Mouse (Mus musculus) neural tube, embryonic 10.5 days (tissue): ENCODE data around the gene Ugt1a1.

Source experiments
- DNase-seq: peaks from one replicate; pipeline ENCODE4 v3.0.0-alpha.2; 2017; ENCODE audit warnings: low spot score; ENCODE audit errors: extremely low spot score

Ugt1a1 gene

DNA sequence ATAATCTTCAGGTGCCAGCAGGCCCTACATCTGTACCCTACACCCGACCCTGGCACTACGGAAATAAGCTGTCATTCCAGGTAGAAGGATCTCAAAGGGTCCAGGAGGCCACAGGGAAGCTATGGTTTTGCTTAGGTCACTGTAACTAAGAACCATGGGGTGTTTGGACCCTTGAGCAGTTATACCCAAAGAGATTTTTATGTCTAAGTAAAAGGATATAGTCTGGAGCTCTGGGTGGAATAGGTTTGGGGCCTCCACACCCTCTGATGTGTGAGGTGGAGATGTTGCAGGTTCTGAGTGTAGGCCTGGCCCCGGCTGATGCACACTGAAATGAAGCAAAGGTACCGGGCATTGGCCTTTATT, 22.5 kb downstream of the Ugt1a1 start:
- no peak for DNase-seq

DNA sequence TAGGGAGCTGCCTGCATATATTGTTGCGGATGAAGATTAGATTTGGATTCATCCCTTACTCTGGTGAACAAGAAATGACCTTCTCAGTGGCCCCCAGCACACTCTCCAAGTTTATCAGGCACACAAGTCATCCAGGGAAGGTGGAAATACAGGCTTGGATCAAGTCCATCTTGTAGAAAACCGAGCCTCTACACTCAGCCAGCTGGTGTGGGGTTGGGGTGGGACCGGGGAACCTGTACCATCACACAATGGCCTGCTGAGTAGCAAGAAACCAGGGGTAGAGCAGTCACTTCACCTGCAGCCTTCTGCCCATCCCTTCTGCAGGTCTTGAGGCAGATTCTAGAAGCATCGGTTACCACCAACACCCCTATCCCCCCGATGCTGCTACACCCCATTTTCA, 22.9 kb downstream of the Ugt1a1 start:
- DNase-seq = no peak

DNA sequence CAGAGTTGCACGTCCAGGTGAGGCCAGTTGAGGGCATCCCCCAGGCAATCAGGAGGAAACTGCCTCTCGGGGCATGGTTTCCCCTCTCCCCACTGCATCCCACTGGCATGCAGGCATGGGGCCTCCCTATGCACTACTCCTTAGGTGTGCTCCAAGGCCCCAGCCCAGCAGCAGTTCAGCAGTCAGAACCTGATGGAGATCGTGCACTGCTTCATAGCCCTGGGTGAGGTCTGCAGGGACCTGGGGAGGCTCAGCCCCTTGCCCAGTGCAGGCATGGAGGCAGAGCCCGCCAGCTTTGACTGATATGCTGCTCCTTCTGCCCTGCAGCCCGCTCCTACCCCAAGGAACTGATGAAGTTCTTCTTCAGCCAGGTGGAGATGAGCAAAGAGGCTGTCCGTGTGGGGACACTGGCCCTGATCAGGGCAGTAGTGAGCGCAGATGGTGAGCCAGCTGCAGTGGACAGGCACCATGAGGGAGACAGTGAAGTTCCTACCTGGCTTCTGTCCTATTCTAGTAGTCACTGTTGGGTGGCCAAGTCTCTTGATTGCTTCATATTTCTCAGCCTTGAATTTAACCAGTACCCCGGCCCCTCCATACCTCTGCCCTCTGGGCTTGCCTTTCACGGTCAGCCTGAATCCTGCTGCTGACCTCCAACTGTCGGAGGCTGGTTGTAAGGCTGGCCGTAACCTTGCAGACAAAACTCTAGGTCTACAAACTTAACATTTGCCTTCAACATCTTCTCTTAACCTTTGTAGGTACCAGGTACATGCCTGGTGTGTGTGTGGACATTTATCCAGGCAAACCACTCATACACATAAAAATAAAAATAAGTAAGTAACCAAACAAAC, 23.5 kb downstream of the Ugt1a1 start:
- DNase-seq = no peak

DNA sequence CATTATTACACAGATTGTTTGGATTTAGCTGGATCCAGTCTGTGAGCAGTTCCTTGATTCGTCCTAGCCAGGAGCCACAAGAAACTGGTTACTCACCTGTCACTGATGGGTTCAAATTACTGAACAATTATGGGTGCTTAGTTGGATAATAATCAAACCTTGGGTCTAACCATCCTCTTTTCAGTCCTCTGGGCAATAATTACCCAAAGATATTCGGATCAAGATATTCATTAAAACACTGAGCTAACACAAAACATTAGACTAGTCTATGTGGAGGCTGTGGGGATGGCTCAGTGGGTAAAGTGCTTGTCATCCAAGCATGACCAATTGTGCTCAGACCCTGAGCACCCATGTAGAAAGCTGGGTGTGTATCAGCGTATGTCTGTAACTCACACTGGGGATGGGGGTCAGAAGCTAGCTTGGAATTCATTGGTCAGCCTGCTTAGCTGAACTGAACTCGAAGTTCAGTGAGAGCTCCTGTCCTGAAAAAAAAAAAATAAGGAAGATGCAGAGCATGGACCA, 24.2 kb downstream of the Ugt1a1 start:
- no peak for DNase-seq

DNA sequence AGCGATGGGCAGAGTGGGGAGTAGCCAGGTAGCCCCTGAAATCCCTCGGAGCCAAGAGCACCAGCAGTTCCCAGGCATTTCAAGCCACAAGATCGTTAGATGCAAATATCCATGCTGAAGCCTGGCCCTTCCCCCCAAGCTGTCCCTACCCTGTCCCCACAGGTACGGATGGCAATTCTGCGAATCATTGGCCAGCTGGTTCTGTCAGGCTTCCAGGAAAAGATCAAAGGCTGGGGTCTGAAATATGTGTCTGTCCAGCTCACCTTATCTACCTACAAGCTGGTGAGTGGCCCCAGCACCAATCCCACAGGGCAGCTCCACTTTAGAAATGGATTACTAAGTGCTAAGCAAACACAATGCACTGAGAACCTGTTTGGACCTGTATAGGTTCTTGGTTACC, 25.6 kb downstream of the Ugt1a1 start:
- no peak for DNase-seq

DNA sequence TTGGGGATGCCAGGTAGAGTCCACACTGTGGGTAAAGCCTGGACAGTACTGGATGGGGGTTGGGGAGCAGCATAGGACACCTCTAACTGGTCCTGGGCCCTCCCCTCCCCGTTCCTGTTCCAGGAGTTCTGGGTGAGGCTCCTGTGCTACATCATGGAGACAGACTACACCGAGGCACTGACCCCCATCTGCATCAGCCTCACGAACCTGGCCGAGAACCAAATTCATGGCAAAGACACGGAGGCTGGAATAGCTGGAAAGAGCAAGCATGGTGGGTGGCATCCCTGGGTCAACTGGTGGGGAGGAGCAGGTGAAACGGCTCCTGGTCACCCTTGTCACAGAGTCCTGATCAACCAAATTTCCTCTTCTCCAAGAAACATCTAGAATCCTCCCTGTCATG, 27.0 kb downstream of the Ugt1a1 start:
- DNase-seq = no peak

DNA sequence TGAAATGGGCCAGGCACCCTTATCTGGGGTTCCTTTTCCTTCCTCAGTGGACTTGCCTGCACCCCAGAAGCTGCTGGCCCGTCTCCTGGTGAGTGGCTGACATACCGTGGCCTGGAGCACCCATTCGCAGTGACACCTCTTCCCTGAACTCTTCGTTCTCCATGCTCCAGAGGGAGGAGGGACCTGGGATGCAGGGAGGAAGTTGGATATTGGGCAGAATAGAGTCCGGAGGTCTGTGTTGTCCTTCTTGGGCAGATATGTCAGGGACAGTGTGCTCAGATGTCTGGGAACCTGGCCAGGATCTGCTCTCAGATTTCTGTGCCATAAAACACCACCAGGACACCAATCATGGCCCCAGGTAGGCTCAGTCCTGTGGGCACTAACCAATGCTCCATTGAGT, 28.3 kb downstream of the Ugt1a1 start:
- DNase-seq = no peak

DNA sequence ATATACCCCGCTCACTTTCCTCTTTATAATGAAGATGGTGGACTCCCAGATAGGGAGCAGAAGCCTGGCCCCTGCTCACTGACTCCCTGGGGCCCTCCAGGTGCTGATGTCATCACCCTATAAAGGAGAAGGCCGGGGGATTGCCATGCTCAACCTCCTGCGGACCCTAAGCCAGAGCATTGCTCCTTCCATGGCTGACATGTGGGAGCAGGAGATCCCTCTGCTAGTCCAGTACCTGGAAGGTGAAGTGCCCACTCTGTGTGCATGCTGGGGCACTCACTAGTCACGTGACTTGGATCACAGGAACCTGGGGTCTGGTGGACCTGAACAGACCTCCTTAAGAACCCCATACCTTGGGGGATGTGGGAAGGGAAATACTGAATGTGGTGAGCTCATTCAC, 28.8 kb downstream of the Ugt1a1 start:
- DNase-seq = no peak

DNA sequence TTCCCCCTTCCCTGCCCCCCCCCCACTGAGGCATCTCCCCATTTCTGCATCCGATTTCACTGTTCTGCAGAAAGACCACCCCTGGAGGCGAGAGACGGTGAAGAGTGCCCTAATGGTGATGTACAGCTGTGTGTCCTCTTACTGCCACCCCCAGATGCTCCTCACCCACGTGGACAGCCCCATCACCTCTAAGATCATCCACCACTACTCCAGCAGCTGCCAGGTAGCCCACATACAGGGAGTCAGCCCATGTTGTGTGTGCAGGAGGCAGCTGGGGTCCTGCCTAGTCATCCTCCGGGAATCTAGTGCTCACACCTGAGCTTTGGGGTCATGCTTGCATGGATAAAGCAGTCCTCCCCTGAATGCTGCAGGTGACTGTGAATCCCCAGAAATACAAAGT, 32.1 kb downstream of the Ugt1a1 start:
- no peak for DNase-seq

DNA sequence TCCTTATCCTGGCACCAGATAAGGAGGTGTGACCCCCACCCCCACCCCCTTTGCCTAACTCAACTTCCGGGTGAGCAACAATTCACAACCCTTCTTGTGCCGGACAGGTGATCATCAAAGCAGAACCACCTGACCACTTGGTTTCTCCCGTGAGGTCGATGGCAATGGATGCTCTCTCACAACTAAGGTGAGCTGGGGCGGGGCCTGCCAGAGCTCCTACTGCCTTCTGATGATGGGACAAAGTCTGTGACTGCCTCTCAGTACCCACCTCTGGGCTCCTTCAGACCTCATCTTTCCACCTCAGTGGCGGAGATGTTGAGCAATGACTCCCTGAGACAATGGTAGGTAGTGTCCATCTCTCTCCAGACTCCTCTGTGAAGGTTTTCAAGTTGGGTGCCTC, 34.1 kb downstream of the Ugt1a1 start:
- no peak for DNase-seq

DNA sequence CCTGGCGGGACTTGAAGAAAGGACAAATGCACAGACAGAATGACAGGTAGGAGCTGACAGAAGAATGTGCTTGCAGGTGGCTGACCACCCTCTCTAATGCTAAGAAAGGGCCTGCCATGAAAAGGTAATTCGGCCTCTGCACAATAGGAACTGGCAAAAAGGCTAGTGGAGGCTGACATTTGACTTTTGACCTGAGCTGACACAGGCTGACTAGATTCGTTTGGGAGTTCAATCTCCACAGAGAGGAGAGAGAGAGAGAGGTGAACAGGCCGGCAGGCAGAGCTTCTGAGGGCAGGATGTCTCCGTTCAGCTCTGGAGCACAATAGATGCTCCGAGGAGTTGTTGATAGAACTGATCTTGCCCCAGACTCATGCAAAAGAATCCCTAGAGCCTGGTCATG, 34.6 kb downstream of the Ugt1a1 start:
- no peak for DNase-seq

DNA sequence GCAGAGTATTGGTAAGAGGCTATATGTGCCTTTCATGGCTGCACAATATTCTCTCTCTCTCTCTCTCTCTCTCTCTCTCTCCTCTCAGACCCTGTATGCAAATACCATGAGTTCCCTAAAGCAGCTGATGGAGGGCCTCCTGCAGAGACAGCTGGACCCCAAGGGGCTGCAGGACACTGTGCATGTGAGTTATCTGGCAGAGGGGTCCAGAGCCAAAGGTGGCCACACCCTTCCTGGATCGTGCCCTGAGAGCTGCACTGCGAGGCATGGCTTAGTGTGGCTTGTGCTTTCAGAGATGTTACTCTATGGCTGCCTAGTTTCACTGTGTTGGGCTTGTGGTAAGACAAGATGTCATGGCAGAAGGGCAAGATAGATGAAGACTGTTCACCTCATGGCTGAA, 35.9 kb downstream of the Ugt1a1 start:
- DNase-seq = no peak

DNA sequence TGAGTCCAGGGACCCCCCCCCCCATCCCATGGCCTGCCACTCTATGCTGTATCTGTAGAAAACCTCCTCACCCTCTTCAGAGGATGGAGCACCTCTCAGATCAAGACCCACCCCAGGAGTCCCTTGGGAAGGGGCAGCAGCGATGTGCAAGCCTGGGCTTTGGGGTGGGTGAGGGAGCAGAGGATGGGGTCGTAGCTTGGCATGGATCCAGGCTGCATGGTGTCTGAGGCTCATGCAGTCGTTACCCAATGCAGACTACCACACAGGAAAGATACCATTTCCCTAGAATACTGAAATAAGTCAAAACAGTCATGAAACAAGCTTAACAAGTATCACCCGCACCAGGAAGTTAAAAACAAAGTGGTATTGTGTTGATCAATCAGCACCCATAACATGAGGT, 36.9 kb downstream of the Ugt1a1 start:
- DNase-seq = no peak

DNA sequence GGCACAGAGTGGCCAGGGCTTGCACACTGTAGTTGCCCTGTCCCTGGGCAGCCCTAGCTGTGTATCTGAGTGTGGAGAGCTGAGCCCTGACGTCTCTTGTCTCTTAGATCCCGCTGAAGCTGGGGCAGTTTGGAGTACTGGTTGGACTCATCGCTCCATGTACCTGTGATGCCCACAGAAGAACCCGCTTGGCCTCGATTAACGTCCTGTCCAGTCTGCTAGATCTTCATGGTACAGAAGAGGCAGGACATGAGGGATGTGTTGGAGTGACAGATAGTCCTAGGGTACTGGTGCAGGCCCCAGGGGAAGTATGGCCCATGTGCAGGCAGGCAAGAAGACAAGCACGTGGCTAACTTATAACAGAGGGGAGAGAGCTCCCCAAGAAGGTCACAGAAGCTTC, 37.8 kb downstream of the Ugt1a1 start:
- DNase-seq = no peak

DNA sequence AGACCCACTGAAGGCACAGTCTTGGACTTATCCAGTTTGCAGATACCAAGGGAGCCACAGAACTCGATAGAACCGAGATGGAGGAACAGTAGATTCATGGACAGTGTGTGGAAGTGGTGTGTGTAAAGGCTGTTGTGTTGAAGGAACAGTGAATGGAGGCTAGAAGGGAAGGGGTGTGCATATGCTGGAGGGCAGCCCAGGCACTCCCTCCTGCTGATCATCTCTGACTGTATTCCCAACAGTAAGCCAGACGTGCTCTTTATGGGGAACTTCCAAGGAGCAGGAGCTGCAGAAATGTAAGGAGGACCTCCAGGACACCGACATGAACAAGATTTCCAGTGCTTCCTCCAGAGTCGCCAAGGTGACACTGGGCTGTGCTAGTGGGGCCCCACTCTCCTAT, 38.3 kb downstream of the Ugt1a1 start:
- DNase-seq = no peak

DNA sequence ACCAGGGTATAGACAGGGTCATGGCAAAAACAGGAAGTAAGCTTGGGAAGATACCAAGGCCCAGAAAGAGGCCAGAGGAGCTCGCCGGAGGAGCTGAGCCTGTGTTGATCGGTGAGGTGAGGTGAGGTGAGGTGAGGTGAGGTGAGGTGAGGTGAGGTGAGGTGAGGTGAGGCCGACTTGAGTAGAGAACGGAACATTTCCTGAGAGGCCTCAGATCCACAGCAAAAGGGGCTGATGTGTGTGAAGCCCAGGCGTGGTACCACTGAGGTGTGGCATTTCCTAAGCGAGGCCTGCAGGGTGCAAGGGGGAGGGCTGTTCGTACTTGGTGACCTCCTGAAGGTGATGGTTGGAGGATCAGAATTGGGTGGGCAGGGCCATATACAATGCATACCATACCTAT, 41.3 kb downstream of the Ugt1a1 start:
- DNase-seq = no peak

DNA sequence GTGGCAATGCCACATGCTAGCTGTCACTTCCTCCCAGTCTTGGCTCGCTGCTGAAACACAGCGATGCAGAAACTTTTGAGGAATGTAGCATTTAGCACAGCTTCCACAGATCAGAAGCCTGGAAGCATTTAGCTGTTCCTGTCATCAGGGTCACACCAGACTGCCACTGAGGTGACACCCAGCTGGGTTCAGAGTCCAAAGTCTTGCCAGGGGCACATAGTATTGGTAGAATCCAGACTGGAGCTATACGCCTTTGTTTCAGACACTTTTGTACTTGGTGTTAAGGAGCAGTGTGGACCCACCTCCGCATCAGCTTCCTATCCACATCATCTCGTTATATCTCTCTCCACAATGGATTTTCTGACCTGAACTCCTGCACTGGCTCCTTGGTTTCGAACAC, 41.8 kb downstream of the Ugt1a1 start:
- DNase-seq = no peak

DNA sequence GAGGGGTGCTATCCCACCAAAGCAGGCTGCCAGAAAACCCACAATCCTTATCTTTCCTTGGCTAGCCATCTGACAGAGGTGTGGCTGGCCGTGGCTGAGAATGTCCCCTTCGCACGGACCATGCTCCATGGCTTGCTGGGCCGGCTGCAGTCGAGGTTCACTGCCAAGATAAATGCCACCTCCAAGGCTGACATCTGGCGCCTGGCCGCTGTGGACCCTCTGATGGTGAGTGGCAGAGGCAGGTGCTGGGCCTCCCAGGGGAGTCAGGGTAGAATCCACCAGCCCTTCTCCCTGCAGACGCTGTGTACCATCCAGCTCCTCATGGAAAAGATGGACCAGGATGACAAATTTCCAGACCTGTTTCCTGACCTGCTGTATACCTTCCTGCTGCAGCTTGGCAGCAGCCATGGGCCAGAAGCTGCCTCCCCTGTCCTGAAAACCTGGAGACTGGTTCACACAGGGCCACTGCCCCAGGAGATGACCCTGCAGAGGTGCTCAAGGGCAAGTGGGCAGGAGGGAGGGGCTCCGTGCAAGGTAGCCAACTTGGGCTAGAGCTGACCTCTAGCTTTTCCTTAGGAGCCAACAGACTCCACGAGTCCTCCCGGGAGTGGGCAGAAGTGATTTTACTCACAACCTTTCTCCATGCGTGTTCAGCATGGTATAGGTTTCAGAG, 43.2 kb downstream of the Ugt1a1 start:
- no peak for DNase-seq

DNA sequence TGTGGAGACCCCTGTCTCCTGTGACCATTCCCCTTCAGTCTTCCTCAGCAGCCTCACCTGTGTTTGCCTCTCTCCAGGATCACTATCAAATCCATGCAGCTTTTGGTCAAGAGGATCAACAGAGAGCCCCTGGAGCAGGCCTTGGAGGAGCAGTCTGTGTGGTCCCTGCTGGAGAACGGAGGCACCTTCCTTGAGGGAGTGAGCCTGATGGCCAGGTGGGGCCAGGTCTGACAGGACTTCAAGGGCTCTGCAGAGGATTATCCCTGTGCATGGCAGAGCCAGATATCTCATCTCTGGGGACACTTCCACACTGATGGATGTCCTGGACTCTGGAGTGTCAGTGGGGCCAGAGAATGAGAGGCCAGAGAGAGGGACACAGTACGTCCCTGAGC, 43.7 kb downstream of the Ugt1a1 start:
- no peak for DNase-seq

DNA sequence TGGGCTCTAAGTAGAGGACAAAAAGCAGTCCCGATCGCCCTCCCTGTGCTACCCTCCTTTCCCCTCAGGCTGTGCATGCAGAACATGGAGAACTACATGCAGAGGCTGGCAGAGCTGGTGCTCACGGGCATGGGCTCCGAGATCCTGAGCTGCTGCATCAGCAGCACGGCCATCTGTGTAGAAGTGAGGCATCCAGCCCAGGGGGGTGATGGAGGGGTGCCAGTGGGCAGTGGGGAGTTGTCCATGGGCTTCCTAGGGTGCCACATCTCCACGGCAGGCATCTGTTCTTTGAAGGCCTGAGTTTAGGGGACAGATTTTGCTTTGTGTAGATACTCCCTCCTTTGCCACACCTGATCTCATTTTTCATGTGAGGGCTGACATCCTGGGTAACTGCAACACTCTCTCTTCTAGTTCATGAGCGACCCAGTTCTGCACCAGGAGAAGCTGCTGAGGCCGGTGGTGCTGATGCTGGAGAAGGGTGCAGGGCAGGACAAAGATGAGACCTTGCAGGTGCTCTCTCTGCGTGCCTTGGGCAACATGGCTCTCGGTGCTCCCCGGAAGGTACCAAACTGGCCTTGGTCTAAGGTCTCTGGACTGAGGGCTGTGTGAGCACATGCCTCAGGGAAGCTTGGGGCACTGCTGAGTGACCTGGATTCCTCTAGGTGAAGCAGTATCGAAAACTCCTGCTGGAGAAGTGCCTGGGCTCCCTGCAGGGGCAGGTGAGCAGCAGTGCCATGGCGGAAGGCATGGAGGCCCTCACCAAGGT, 44.4 kb downstream of the Ugt1a1 start:
- DNase-seq = no peak

DNA sequence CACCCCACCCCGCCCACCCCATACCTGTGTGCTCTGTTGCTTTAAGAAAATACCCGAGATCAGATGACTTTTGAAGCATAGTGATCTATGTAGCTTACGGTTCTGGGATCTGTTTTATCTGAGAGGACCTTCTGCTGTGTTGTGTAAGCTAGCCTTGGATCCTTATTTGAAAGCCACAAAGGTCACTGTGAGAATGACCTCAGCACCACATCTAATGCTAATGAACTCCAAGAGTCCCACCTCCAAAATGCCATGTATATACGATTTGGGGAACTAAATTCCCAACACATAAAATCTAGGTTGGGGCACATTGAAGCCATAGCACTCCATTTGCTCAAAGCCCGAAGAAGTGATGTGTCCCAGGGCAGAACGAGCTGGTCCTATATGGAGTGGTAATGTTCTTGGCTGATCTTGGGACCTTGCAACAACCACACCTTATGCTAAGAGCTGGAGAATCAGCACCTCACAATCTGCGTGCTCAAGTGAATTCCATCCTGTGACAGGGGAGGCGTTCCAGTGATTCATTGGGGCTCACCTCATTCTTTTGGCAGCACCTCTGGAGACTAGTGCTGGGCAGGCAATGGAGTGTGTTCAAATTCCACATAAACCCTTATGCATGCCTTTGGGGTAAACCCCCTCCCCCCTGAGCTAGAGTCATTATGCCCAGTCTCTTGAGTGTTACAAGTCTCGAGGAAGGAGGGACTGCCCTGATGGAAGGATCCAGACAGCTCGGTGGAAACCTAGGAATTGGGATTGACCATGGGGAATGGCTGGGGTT, 45.3 kb downstream of the Ugt1a1 start:
- no peak for DNase-seq
